ENCODE assay signal across 29 mouse cellular contexts in the genomic region with DNA sequence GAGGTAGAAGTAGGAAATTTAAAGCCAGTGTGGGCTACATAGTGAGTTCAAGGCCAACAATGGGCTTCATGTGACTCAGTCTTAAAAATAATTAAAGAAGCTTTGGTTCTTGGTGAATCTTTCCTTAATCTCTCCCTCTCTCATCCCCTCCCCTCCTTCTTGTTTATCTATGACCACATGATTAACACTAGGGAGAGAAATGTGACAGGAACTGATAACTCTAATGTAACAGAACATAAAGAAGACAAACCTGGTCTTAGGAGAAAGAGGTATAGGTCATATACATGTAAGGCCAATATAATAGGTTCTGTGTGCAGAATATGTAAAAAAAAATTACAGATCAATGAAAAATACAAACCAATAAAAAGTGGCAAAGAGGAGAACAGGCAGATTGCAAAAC. TPM values are rescaled to one million over a fixed set of nuclear protein-coding genes. Genes with fewer than 3 reads are reported as not detected.
A peak's percentile ranks its signal among the peaks of the same experiment; 100 is the strongest.
DNase-seq lines count a peak whose midpoint lies in the region; ATAC-seq lines count a peak whose summit lies in the region.
"Had no signal": no experiment of that assay in that cellular context is flagged by ENCODE, and none has a peak within 500 bp of the region (broad histone marks: within the 10 kb centered on the region; RNA-seq: fewer than 3 reads in every experiment).

No protein-coding gene starts in this region.

- H3K36me3 ChIP-seq in liver, embryonic 16.5 days (ENCODE audit: control insufficient read depth, insufficient read depth): no peaks in the 10 kb centered on the region
- H3K36me3 ChIP-seq: hindbrain, embryonic 15.5 days; midbrain, embryonic 15.5 days; neural tube, embryonic 12.5 days; stomach, embryonic 15.5 days had no signal

- H3K27ac ChIP-seq in liver, embryonic 16.5 days (ENCODE audit: low read length): peak overlapping the region; percentile 84
- H3K27ac ChIP-seq: forebrain, embryonic 13.5 days; hindbrain, embryonic 15.5 days; limb, embryonic 10.5 days; midbrain, embryonic 15.5 days; neural tube, embryonic 12.5 days; stomach, embryonic 15.5 days had no signal

- H3K4me1 ChIP-seq in liver, embryonic 16.5 days (ENCODE audit: control insufficient read depth, low read depth, low read length): peaks cover 58% of the 10 kb centered on the region

- peak overlapping the region; percentile 43 for H3K4me2 ChIP-seq in liver, embryonic 16.5 days (ENCODE audit: low read depth, low read length)
- H3K4me2 ChIP-seq: forebrain, embryonic 13.5 days; midbrain, embryonic 15.5 days; neural tube, embryonic 12.5 days; stomach, embryonic 15.5 days had no signal

- H3K4me3 ChIP-seq in liver, embryonic 16.5 days (ENCODE audit: low read depth, low read length): peak overlapping the region; percentile 82; the same call in 1 of the 2 replicates
- H3K4me3 ChIP-seq: hindbrain, embryonic 15.5 days; neural tube, embryonic 12.5 days; stomach, embryonic 15.5 days had no signal

- DNase-seq in 416B (ENCODE audit: low read depth) (peak; percentile 41), MEL-GATA-1-ER (ENCODE audit: extremely low read depth, low read depth) (peak; percentile 78)
- no peak for DNase-seq in right cerebral cortex, adult 18-20 months
- DNase-seq in adrenal gland, adult (ENCODE audit: inconsistent age in 2 of 2, low spot score in 1 of 2): no peak
- no peak for DNase-seq in yolk sac, embryonic 10.5 days (ENCODE audit: low spot score)
- DNase-seq: adrenal gland, postnatal 25 days; B cell, adult 2 months; cerebellum, adult 11-12 months; cerebellum, postnatal 10 days; gastrocnemius, adult 2 months; heart, postnatal 4 days; kidney, adult 8-10 months; kidney, postnatal 10 days; lung, adult 18-20 months; lung, postnatal 14 days; retina, postnatal 1 day; right cerebral cortex, postnatal 4 days; thymus, postnatal 4 days had no signal

- no peaks in the 10 kb centered on the region for H3K27me3 ChIP-seq in liver, embryonic 16.5 days (ENCODE audit: control insufficient read depth, insufficient read depth, low read depth, low read length)
- H3K27me3 ChIP-seq: CH12.LX; forebrain, embryonic 13.5 days; hindbrain, embryonic 15.5 days; megakaryocyte, embryonic 14.5 days; midbrain, embryonic 15.5 days; neural tube, embryonic 12.5 days; stomach, embryonic 15.5 days had no signal

- H3K9ac ChIP-seq in liver, embryonic 16.5 days (ENCODE audit: low read depth, low read length): peak overlapping the region; percentile 8; the same call in 1 of the 2 replicates
- H3K9ac ChIP-seq: forebrain, embryonic 13.5 days; hindbrain, embryonic 15.5 days; midbrain, embryonic 15.5 days; neural tube, embryonic 12.5 days; stomach, embryonic 15.5 days had no signal

- peak; percentile 28; the same call in 1 of the 2 replicates for ATAC-seq in erythroid progenitor cell, adult 5-6 weeks (replicated peaks; ENCODE audit: low FRiP score, poor library complexity, severe bottlenecking)
- peak; percentile 28 for ATAC-seq in liver, embryonic 16.5 days (ENCODE audit: low read depth)

- H3K9me3 ChIP-seq in liver, embryonic 16.5 days (replicated peaks; ENCODE audit: control insufficient read depth, low read length): no peaks in the 10 kb centered on the region
- H3K9me3 ChIP-seq: embryonic facial prominence, embryonic 10.5 days; forebrain, embryonic 13.5 days; hindbrain, embryonic 15.5 days; limb, embryonic 10.5 days; megakaryocyte, embryonic 14.5 days; midbrain, embryonic 15.5 days; neural tube, embryonic 12.5 days; stomach, embryonic 15.5 days had no signal

RNA-seq across cellular contexts. Expression of a gene that starts 10.8 kb away (rescaled TPM):
- total RNA-seq in erythroid progenitor cell, adult 5-6 weeks (2015; ENCODE audit: low replicate concordance): 4.3 and 23.9 TPM in 2 replicates
- 6.1 and 6.3 TPM in 2 replicates for total RNA-seq in erythroid progenitor cell, adult 5-6 weeks (2017; ENCODE audit: low replicate concordance)
- 0.89 and 0.99 TPM in 2 replicates for polyA plus RNA-seq in liver, embryonic 16.5 days (2015; fragmentation: Nextera tagmentation; extraction: Ambion mirVana)

RNA-seq across cellular contexts. Expression of a gene that starts 13.3 kb away (rescaled TPM):
- 81.4 and 114 TPM in 2 replicates for total RNA-seq in erythroid progenitor cell, adult 5-6 weeks (2015; ENCODE audit: low replicate concordance)
- 95.2 and 103 TPM in 2 replicates for total RNA-seq in erythroid progenitor cell, adult 5-6 weeks (2017; ENCODE audit: low replicate concordance)
- polyA plus RNA-seq in liver, embryonic 16.5 days (2015; fragmentation: Nextera tagmentation; extraction: Ambion mirVana): 259 and 271 TPM in 2 replicates

RNA-seq across cellular contexts. Expression of a gene that starts 37.1 kb away (rescaled TPM):
- 8.8 and 14.1 TPM in 2 replicates for total RNA-seq in erythroid progenitor cell, adult 5-6 weeks (2015; ENCODE audit: low replicate concordance)
- 4.6 and 7.7 TPM in 2 replicates for total RNA-seq in erythroid progenitor cell, adult 5-6 weeks (2017; ENCODE audit: low replicate concordance)
- polyA plus RNA-seq in liver, embryonic 16.5 days (2015; fragmentation: Nextera tagmentation; extraction: Ambion mirVana): 13.2 and 14.3 TPM in 2 replicates

Comparison
In these comparisons a context has a peak if more than half of its experiments do, and no peak if none do; other contexts are left out.
1. DNase-seq: peak in 416B (single experiment) and MEL-GATA-1-ER (single experiment); none in right cerebral cortex, adult 18-20 months (single experiment), adrenal gland, adult (0 of 2) and yolk sac, embryonic 10.5 days (single experiment).